Mouse (Mus musculus) skeletal muscle tissue, postnatal 0 days (tissue): ENCODE measurements around the gene Usp34. TPM values are rescaled to one million over a fixed set of nuclear protein-coding genes. Genes with fewer than 3 reads are reported as not detected.

Experiments
- microRNA-seq, 2 experiments: library from miRNA; unstranded; fragments of <30 nt; microRNA quantifications; one replicate each; pipeline ENCODE4; 2016
- polyA plus RNA-seq: library from polyadenylated mRNA; unstranded; fragments of >200 nt; fragmentation: Nextera tagmentation; extraction: Ambion mirVana; gene quantifications from 2 replicates; pipeline ENCODE4 v1.2.1, GENCODE M21; 2015

Gene Usp34
- polyA plus RNA-seq, result 9.0 and 12.1 TPM in 2 replicates

DNA sequence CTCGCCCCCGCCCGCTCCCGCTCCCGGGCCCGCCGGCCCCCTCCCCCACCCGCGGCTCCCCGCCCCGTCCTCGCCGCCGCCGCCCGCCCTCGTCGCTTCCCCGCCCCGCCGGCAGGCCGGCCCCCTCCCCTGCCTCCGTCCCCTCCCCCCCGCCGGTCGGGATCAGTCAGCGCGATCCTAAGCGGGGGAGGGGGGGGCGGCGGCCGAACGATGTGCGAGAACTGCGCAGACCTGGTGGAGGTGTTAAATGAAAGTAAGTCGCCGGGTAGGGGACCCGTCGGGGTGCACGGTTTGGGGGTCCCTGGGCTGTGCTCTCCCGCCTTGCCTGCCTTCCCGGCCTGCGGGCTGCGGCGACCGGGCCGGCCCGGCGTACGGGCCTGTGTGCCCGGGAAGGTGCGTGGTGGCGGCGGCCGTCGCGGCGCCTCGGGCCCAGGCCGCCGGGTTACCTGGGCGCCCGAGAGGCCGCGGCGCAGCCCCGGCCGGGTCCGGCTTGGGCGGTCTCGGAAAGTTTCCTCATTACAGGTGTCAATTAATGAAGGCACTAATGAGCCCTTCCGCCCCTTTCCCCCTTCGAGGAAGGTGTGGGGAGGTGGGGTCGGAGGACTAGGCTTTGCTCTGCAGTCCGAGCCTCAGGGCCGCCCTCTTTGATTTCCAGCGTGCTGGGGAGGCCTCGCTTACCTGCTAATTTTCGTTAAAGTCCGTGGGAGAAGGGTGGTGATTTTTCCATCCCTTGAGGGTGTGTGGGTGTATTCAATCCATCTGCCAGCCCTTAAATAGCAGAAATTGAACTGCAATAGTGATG, at the start of gene Usp34:
Gene Usp34 (plus strand): TSS at position 132 of the 802 bp plus-strand sequence.

DNA sequence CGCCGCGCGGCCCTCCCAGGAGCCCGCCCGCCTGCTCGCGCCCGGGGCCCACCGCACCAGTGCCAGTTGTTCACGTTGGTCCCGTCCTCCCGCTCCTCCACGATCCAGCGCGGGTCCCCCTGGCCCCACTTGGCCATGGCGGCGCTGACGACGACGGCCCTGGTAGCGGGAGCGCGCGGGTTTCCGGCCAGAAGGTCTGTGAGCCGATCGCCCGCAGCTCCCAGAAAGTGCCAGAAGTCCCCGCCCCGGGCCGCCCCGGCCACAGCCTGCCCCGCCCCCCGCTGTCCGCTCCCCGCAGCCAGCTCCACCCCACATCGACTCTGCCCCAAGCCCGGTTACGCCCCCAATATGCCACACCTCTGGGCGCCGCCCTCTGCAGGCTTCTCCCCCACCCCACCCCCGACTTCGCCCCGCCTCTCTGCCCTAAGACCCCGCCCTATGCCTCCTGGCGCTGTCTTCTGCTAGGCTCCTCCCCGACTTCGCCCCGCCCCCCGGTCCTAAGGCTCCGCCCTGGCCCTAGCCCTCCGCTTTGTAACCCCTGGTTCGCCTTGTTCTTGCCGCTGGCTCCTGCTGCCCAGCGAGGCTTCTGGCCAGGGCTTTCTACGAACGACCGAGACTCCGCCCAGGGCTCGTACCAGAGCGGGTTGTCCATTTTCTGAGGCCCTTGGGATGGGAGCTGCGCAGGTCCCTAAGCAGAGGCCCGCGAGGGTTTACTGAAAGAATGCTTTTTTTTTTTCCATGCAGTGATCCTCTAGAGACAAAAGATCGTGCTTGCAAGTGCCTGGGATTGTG, 191.2 kb downstream of the Usp34 start, which contains the start of gene Ahsa2:
Gene Ahsa2 (minus strand): TSS at position 313 of the 792 bp plus-strand sequence.

DNA sequence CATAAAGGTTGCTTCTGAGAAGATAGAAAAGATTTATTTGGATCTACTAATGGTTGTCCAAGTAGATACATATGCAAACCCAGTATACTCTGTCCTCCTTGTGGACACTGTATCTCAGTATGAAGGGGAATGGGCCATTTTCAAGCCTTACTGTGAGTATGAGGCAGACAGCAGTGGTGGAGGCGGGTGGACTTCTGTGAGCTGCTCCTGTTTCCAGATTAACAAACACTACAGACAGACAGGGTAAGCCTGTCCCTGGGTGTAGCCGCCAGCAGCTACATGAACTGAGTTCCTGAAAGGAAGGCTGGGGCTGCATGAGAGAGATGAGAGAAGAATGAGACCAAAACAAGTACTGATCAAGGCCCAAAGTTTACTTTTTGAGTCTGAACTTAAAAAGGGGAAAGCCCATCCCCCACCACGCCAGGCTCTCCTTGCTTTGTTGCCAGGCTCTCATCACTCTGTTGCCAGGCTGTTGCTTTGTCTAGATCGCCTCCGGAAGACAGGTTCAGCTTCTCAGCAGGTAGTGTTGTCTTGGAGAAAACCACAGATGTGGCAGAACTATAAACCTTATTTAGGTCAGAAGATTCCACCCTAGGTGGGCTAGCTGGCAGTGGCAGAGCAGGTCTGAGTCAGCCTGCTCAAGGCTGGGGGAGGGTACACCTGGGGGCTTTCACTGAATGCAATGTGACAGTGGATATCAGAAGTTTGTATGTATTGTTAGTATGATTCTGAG, 213.9 kb downstream of the Usp34 start, which contains the start of gene 1700093K21Rik:
Gene 1700093K21Rik (minus strand): TSS at position 683 of the 733 bp plus-strand sequence.

Small RNAs within 50 kb of the gene (microRNA-seq; reads per million reads assigned to microRNA genes)
- 0 reads per million in 2 experiments for gene Gm47279

Other genes with a start within 250 kb of the Usp34 start
- 18.4 and 20.8 TPM in 2 replicates for gene Xpo1, start 50.9 kb upstream of the Usp34 start, polyA plus RNA-seq
- 29.9 and 34.7 TPM in 2 replicates for gene Ahsa2, start 191.1 kb downstream of the Usp34 start, polyA plus RNA-seq
- gene 1700093K21Rik, start 214.3 kb downstream of the Usp34 start, polyA plus RNA-seq, result not detected in 2 replicates